8 mouse cellular contexts compared by ENCODE assay signal in genomic region chr7:16809739-16810138, GRCm38 (mm10). TPM values are rescaled to one million over a fixed set of nuclear protein-coding genes. Genes with fewer than 3 reads are reported as not detected.
DNase-seq lines count a peak whose midpoint lies in the region; ATAC-seq and TF ChIP-seq lines count a peak whose summit lies in the region.

No protein-coding gene starts in this region.

- peak; percentile 17; the same call in 1 of the 2 replicates for ATAC-seq in lung, embryonic 14.5 days (ENCODE audit: insufficient read depth)

- no peaks in the 10 kb centered on the region for H3K79me3 ChIP-seq in C2C12 (ENCODE audit: low read depth)

- H3K27ac ChIP-seq in cortical plate, adult 2 months (ENCODE audit: insufficient read depth, low read length): no peak overlapping the region
- H3K27ac ChIP-seq in lung, embryonic 14.5 days (ENCODE audit: low read depth): no peak overlapping the region

- DNase-seq in T-cell, adult 2 months (ENCODE audit: low spot score): peak; percentile 33
- DNase-seq in gastrocnemius, postnatal 25 days: peak; percentile 47
- peak; percentile 79 for DNase-seq in kidney, postnatal 14 days
- DNase-seq in lung, embryonic 14.5 days: peak; percentile 91
- DNase-seq in retina, embryonic 14.5 days (ENCODE audit: low spot score): peak; percentile 82
- DNase-seq in urinary bladder, postnatal 14 days (ENCODE audit: low spot score): peak; percentile 72

- 21% methylated on average over 10 of the region's 10 CpGs for WGBS in lung, embryonic 14.5 days

- H3K9ac ChIP-seq in lung, embryonic 14.5 days: no peak overlapping the region

- no peak overlapping the region for H3ac ChIP-seq in C2C12 (ENCODE audit: control insufficient read depth, insufficient read length, low read depth)

- TF ChIP-seq POLR2A in cortical plate, adult 2 months (IDR thresholded peaks at IDR 0.05; ENCODE audit: extremely low read depth, insufficient read depth, low read length): no peak

- peak; percentile 53 for TF ChIP-seq CTCF in C2C12 (IDR thresholded peaks at IDR 0.05; ENCODE audit: control insufficient read depth, insufficient read depth, insufficient read length)
- TF ChIP-seq CTCF in cortical plate, adult 2 months (IDR thresholded peaks at IDR 0.05; ENCODE audit: extremely low read depth, insufficient read depth, low read length): peak; percentile 90
- TF ChIP-seq CTCF in lung, embryonic 14.5 days (IDR thresholded peaks at IDR 0.05; ENCODE audit: low read depth): peak; percentile 95

- H3K4me1 ChIP-seq in cortical plate, adult 2 months (ENCODE audit: control insufficient read depth, insufficient read depth, low read length): peaks cover 2% of the 10 kb centered on the region; the same call in 1 of the 2 replicates
- H3K4me1 ChIP-seq in lung, embryonic 14.5 days (ENCODE audit: insufficient read depth): peaks cover 5% of the 10 kb centered on the region; the same call in 1 of the 2 replicates

- H3K79me2 ChIP-seq in C2C12 (ENCODE audit: control insufficient read depth, insufficient read depth): no peaks in the 10 kb centered on the region

- H3K4me2 ChIP-seq in lung, embryonic 14.5 days: no peak overlapping the region

- H3K4me3 ChIP-seq in C2C12 (ENCODE audit: insufficient read depth, poor library complexity, severe bottlenecking): no peak overlapping the region
- no peak overlapping the region for H3K4me3 ChIP-seq in cortical plate, adult 2 months (ENCODE audit: insufficient read depth, low read length)
- no peak overlapping the region for H3K4me3 ChIP-seq in lung, embryonic 14.5 days (ENCODE audit: low read depth, low read length)

- H3K36me3 ChIP-seq in C2C12 (ENCODE audit: control insufficient read depth, insufficient read depth): peaks cover 11% of the 10 kb centered on the region
- peaks cover 30% of the 10 kb centered on the region for H3K36me3 ChIP-seq in lung, embryonic 14.5 days (ENCODE audit: insufficient read depth)

- no peaks in the 10 kb centered on the region for H3K9me3 ChIP-seq in lung, embryonic 14.5 days (ENCODE audit: low read depth, low read length)

- H3K27me3 ChIP-seq in C2C12 (ENCODE audit: control insufficient read depth, insufficient read depth, insufficient read length): no peaks in the 10 kb centered on the region
- H3K27me3 ChIP-seq in lung, embryonic 14.5 days (ENCODE audit: insufficient read depth, low read length): peaks cover 12% of the 10 kb centered on the region; the same call in 1 of the 2 replicates

TF ChIP-seq in C2C12, 6 proteins besides CTCF, POLR2A, EP300 and RAD21:
- TF ChIP-seq MYOD1 (IDR thresholded peaks at IDR 0.05; ENCODE audit: control insufficient read depth, insufficient read length, low read depth): no peak
- no peak for TF ChIP-seq USF1 (IDR thresholded peaks at IDR 0.05; ENCODE audit: low read depth)
- no peak for TF ChIP-seq FOSL1 (IDR thresholded peaks at IDR 0.05; ENCODE audit: insufficient read depth, low read length, poor library complexity, severe bottlenecking)
- no peak for TF ChIP-seq MYOG (IDR thresholded peaks at IDR 0.05; ENCODE audit: control insufficient read depth, extremely low read depth, insufficient read length)
- no peak for TF ChIP-seq CEBPB (IDR thresholded peaks at IDR 0.05; ENCODE audit: low read depth)
- TF ChIP-seq MAX (IDR thresholded peaks at IDR 0.05): no peak

RNA-seq across cellular contexts. Expression of gene Strn4, which starts 6.0 kb away (rescaled TPM):
- polyA plus RNA-seq in C2C12 (2012; fragmentation: generic; extraction: Trizol): 50.4 TPM
- polyA plus RNA-seq in cortical plate, adult 2 months (2012; rRNA removed): 291 and 307 TPM in 2 replicates
- 10 to 100 TPM; 13.2 to 22.4 TPM for total RNA-seq in gastrocnemius, postnatal 25 days (2021)
- 117 and 134 TPM in 2 replicates for polyA plus RNA-seq in lung, embryonic 14.5 days (2014; fragmentation: Nextera tagmentation; extraction: Ambion mirVana)

RNA-seq across cellular contexts. Expression of gene Fkrp, which starts 6.8 kb away (rescaled TPM):
- polyA plus RNA-seq in C2C12 (2012; fragmentation: generic; extraction: Trizol): 28.9 TPM
- 42.3 and 44.0 TPM in 2 replicates for polyA plus RNA-seq in cortical plate, adult 2 months (2012; rRNA removed)
- total RNA-seq in gastrocnemius, postnatal 25 days (2021): 10 to 100 TPM; 35.7 to 42.3 TPM
- 27.7 and 31.9 TPM in 2 replicates for polyA plus RNA-seq in lung, embryonic 14.5 days (2014; fragmentation: Nextera tagmentation; extraction: Ambion mirVana)

RNA-seq across cellular contexts. Expression of gene Slc1a5, which starts 28.6 kb away (rescaled TPM):
- polyA plus RNA-seq in C2C12 (2012; fragmentation: generic; extraction: Trizol): 31.5 TPM
- 5.7 and 6.1 TPM in 2 replicates for polyA plus RNA-seq in cortical plate, adult 2 months (2012; rRNA removed)
- 10 to 100 TPM; 14.2 to 47.4 TPM for total RNA-seq in gastrocnemius, postnatal 25 days (2021)
- 32.6 and 35.7 TPM in 2 replicates for polyA plus RNA-seq in lung, embryonic 14.5 days (2014; fragmentation: Nextera tagmentation; extraction: Ambion mirVana)

RNA-seq across cellular contexts. Expression of gene Prkd2, which starts 33.0 kb away (rescaled TPM):
- polyA plus RNA-seq in C2C12 (2012; fragmentation: generic; extraction: Trizol): 5.5 TPM
- polyA plus RNA-seq in cortical plate, adult 2 months (2012; rRNA removed): 6.5 and 6.8 TPM in 2 replicates
- total RNA-seq in gastrocnemius, postnatal 25 days (2021): 1 to 10 TPM; 5.0 to 5.3 TPM
- polyA plus RNA-seq in lung, embryonic 14.5 days (2014; fragmentation: Nextera tagmentation; extraction: Ambion mirVana): 19.6 and 20.2 TPM in 2 replicates

Comparison
In these comparisons a context has a peak if more than half of its experiments do, and no peak if none do; other contexts are left out.
1. DNase-seq: peak in every context shown above with its lines; median percentile 91 in lung, embryonic 14.5 days; 82 in retina, embryonic 14.5 days; 79 in kidney, postnatal 14 days; 72 in urinary bladder, postnatal 14 days; 47 in gastrocnemius, postnatal 25 days; 33 in T-cell, adult 2 months.